Mouse (Mus musculus) erythroblast, adult 5-6 weeks (primary cell): ENCODE measurements around the gene Naa38. TPM values are rescaled to one million over a fixed set of nuclear protein-coding genes. Genes with fewer than 3 reads are reported as not detected.

Source experiments
- ATAC-seq: replicated peaks from 2 replicates; pipeline ENCODE4 v1.8.0; 2016; ENCODE audit warnings: moderate number of reproducible peaks, mild to moderate bottlenecking, moderate TSS enrichment, inconsistent platforms; ENCODE audit not compliant: poor library complexity, low FRiP score, severe bottlenecking
- total RNA-seq, 2 experiments: library from RNA; stranded (forward) in 1 of 2; stranded (reverse) in 1 of 2; fragments of 150-400 nt in 1 of 2; fragments of 200-764, 138-1000 nt in 1 of 2; gene quantifications; 2 replicates each; pipeline versions ENCODE4 v1.2.3 to v1.2.4; 2015 to 2017; ENCODE audit warnings: low replicate concordance in 2 of 2

Naa38 gene
- total RNA-seq, 2 experiments from 2014 or later = 18.5 to 25.6 TPM

- no peak for ATAC-seq
Measured at GRCm38 (mm10) chr11:69422842-69423241, 27.6 kb downstream of the Naa38 start.

GRCm38 (mm10) chr11:69423885-69424284 lies 28.6 kb downstream of the Naa38 start:
- ATAC-seq = no peak

GRCm38 (mm10) chr11:69426246-69426645 lies 31.0 kb downstream of the Naa38 start:
- no peak for ATAC-seq

- ATAC-seq = no peak
Measured at GRCm38 (mm10) chr11:69428751-69429150, 33.5 kb downstream of the Naa38 start.

GRCm38 (mm10) chr11:69429313-69429712 lies 34.0 kb downstream of the Naa38 start:
- ATAC-seq = no peak

- ATAC-seq = no peak
Measured at GRCm38 (mm10) chr11:69430631-69431030, 35.3 kb downstream of the Naa38 start.

GRCm38 (mm10) chr11:69431829-69432639 lies 36.7 kb downstream of the Naa38 start:
- ATAC-seq = peak; percentile 36

GRCm38 (mm10) chr11:69432640-69432982 lies 37.3 kb downstream of the Naa38 start:
- ATAC-seq = no peak

- no peak for ATAC-seq
Measured at GRCm38 (mm10) chr11:69433189-69433588, 37.9 kb downstream of the Naa38 start.

GRCm38 (mm10) chr11:69437291-69437690 lies 42.0 kb downstream of the Naa38 start:
- ATAC-seq = no peak

GRCm38 (mm10) chr11:69443328-69443727 lies 48.0 kb downstream of the Naa38 start:
- no peak for ATAC-seq

Other genes with a start within 250 kb of the Naa38 start
- not detected in 2 replicates for gene Alox12b, start 238.5 kb upstream of the Naa38 start, total RNA-seq (2015; ENCODE audit: low replicate concordance)
- gene Alox12b, start 238.5 kb upstream of the Naa38 start, total RNA-seq (2017; ENCODE audit: low replicate concordance) = not detected in 2 replicates
- gene Alox8, start 197.6 kb upstream of the Naa38 start, total RNA-seq (2015; ENCODE audit: low replicate concordance) = not detected in 2 replicates
- gene Alox8, start 197.6 kb upstream of the Naa38 start, total RNA-seq (2017; ENCODE audit: low replicate concordance) = 0.34 TPM in 1 of 2 replicates, not detected in the other
- gene Gucy2e, start 158.5 kb upstream of the Naa38 start, total RNA-seq (2015; ENCODE audit: low replicate concordance) = not detected in 2 replicates
- gene Gucy2e, start 158.5 kb upstream of the Naa38 start, total RNA-seq (2017; ENCODE audit: low replicate concordance) = under 0.01 TPM in 1 of 2 replicates, not detected in the other
- gene Cntrob, start 71.7 kb upstream of the Naa38 start, total RNA-seq (2015; ENCODE audit: low replicate concordance) = 2.9 and 7.3 TPM in 2 replicates
- 16.9 and 24.4 TPM in 2 replicates for gene Cntrob, start 71.7 kb upstream of the Naa38 start, total RNA-seq (2017; ENCODE audit: low replicate concordance)
- gene Trappc1, start 71.5 kb upstream of the Naa38 start, total RNA-seq (2015; ENCODE audit: low replicate concordance) = 33.2 and 43.7 TPM in 2 replicates
- 12.7 and 24.8 TPM in 2 replicates for gene Trappc1, start 71.5 kb upstream of the Naa38 start, total RNA-seq (2017; ENCODE audit: low replicate concordance)
- not detected in 2 replicates for gene Kcnab3, start 69.2 kb upstream of the Naa38 start, total RNA-seq (2015; ENCODE audit: low replicate concordance)
- gene Kcnab3, start 69.2 kb upstream of the Naa38 start, total RNA-seq (2017; ENCODE audit: low replicate concordance) = not detected in 2 replicates
- gene Rnf227, start 55.0 kb upstream of the Naa38 start, total RNA-seq (2015; ENCODE audit: low replicate concordance) = 1.7 and 15.2 TPM in 2 replicates
- gene Rnf227, start 55.0 kb upstream of the Naa38 start, total RNA-seq (2017; ENCODE audit: low replicate concordance) = 0.70 and 3.2 TPM in 2 replicates
- 7.9 and 9.8 TPM in 2 replicates for gene Chd3, start 26.1 kb upstream of the Naa38 start, total RNA-seq (2015; ENCODE audit: low replicate concordance)
- gene Chd3, start 26.1 kb upstream of the Naa38 start, total RNA-seq (2017; ENCODE audit: low replicate concordance) = 16.8 and 18.5 TPM in 2 replicates
- gene Cyb5d1, start 144 bp downstream of the Naa38 start, total RNA-seq (2015; ENCODE audit: low replicate concordance) = 12.5 and 16.1 TPM in 2 replicates
- gene Cyb5d1, start 144 bp downstream of the Naa38 start, total RNA-seq (2017; ENCODE audit: low replicate concordance) = 23.5 and 31.4 TPM in 2 replicates
- not detected in 2 replicates for gene Tmem88, start 2.7 kb downstream of the Naa38 start, total RNA-seq (2015; ENCODE audit: low replicate concordance)
- not detected in 2 replicates for gene Tmem88, start 2.7 kb downstream of the Naa38 start, total RNA-seq (2017; ENCODE audit: low replicate concordance)
- 5.8 and 8.2 TPM in 2 replicates for gene Kdm6b, start 18.2 kb downstream of the Naa38 start, total RNA-seq (2015; ENCODE audit: low replicate concordance)
- gene Kdm6b, start 18.2 kb downstream of the Naa38 start, total RNA-seq (2017; ENCODE audit: low replicate concordance) = 0.84 and 1.5 TPM in 2 replicates
- not detected in 2 replicates for gene Dnah2, start 153.6 kb downstream of the Naa38 start, total RNA-seq (2015; ENCODE audit: low replicate concordance)
- not detected in 2 replicates for gene Dnah2, start 153.6 kb downstream of the Naa38 start, total RNA-seq (2017; ENCODE audit: low replicate concordance)
- gene Efnb3, start 164.7 kb downstream of the Naa38 start, total RNA-seq (2015; ENCODE audit: low replicate concordance) = 1.2 TPM in 1 of 2 replicates, not detected in the other
- 1.3 and 2.2 TPM in 2 replicates for gene Efnb3, start 164.7 kb downstream of the Naa38 start, total RNA-seq (2017; ENCODE audit: low replicate concordance)
- gene Wrap53, start 184.8 kb downstream of the Naa38 start, total RNA-seq (2015; ENCODE audit: low replicate concordance) = 18.4 and 21.3 TPM in 2 replicates
- 7.7 and 8.9 TPM in 2 replicates for gene Wrap53, start 184.8 kb downstream of the Naa38 start, total RNA-seq (2017; ENCODE audit: low replicate concordance)
- 44.6 and 56.8 TPM in 2 replicates for gene Trp53, start 184.9 kb downstream of the Naa38 start, total RNA-seq (2015; ENCODE audit: low replicate concordance)
- gene Trp53, start 184.9 kb downstream of the Naa38 start, total RNA-seq (2017; ENCODE audit: low replicate concordance) = 25.1 and 28.0 TPM in 2 replicates
- gene Atp1b2, start 210.5 kb downstream of the Naa38 start, total RNA-seq (2015; ENCODE audit: low replicate concordance) = 10.6 and 24.0 TPM in 2 replicates
- gene Atp1b2, start 210.5 kb downstream of the Naa38 start, total RNA-seq (2017; ENCODE audit: low replicate concordance) = 1.2 and 4.0 TPM in 2 replicates
- not detected in 2 replicates for gene Shbg, start 222.4 kb downstream of the Naa38 start, total RNA-seq (2015; ENCODE audit: low replicate concordance)
- 0.51 TPM in 1 of 2 replicates, not detected in the other for gene Shbg, start 222.4 kb downstream of the Naa38 start, total RNA-seq (2017; ENCODE audit: low replicate concordance)
- gene Sat2, start 226.5 kb downstream of the Naa38 start, total RNA-seq (2015; ENCODE audit: low replicate concordance) = not detected in 2 replicates
- gene Sat2, start 226.5 kb downstream of the Naa38 start, total RNA-seq (2017; ENCODE audit: low replicate concordance) = 0.70 TPM in 1 of 2 replicates, not detected in the other
- 12.3 and 19.2 TPM in 2 replicates for gene Fxr2, start 237.5 kb downstream of the Naa38 start, total RNA-seq (2015; ENCODE audit: low replicate concordance)
- 14.4 and 26.6 TPM in 2 replicates for gene Fxr2, start 237.5 kb downstream of the Naa38 start, total RNA-seq (2017; ENCODE audit: low replicate concordance)